Mouse (Mus musculus) layer of hippocampus, adult 2 months (tissue): ENCODE results near the gene Ada. TPM values are rescaled to one million over a fixed set of nuclear protein-coding genes. Genes with fewer than 3 reads are reported as not detected.
"Not testable (repeated sequence)": the region's sequence is repeated elsewhere in the genome, so short reads cannot be mapped to it uniquely, and the experiment has no call there.

Experiments used
- DNase-seq, 2 experiments: peaks; one replicate each; pipeline ENCODE4 v3.0.0; 2022; ENCODE audit warnings: low spot score in 2 of 2
- H3K27ac ChIP-seq: fragments of 200-600 bp; 2 replicates; pipeline ENCODE4 v1.8.1; 2022
- H3K4me3 ChIP-seq: fragments of 200-600 bp; 2 replicates; pipeline ENCODE4 v1.8.1; 2022; ENCODE audit warnings: mild to moderate bottlenecking
- CTCF ChIP-seq: fragments of 200-600 bp; conservative IDR thresholded peaks from 2 replicates; pipeline ENCODE4 v1.8.1; 2022; ENCODE audit warnings: antibody characterized with exemption, mild to moderate bottlenecking, moderate library complexity
- total RNA-seq, 2 experiments: library from RNA; stranded (reverse); gene quantifications; 2 replicates each; pipeline ENCODE4 v1.2.3; 2021

Ada gene
- total RNA-seq, 2 experiments from 2014 or later = 1.1 to 1.9 TPM

- Histone ChIP-seq H3K4me3 (no peak overlapping the region), H3K27ac (peak overlapping the region; percentile 80)
- no peak for TF ChIP-seq CTCF
- no peak for DNase-seq
Measured at GRCm38 (mm10) chr2:163702921-163703320, 47.1 kb downstream of the Ada start.

GRCm38 (mm10) chr2:163702431-163702830, 47.6 kb downstream of the Ada start:
- Histone ChIP-seq H3K4me3 (no peak overlapping the region), H3K27ac (peak overlapping the region; percentile 80)
- no peak for TF ChIP-seq CTCF
- DNase-seq = no peak

- Histone ChIP-seq H3K4me3 (no peak overlapping the region), H3K27ac (peak overlapping the region; percentile 72)
- no peak for TF ChIP-seq CTCF
- no peak for DNase-seq
Measured at GRCm38 (mm10) chr2:163699078-163699780, 50.8 kb downstream of the Ada start.

- Histone ChIP-seq H3K4me3 (no peak overlapping the region), H3K27ac (peak overlapping the region; percentile 72)
- no peak for TF ChIP-seq CTCF
- DNase-seq = no peak
Measured at GRCm38 (mm10) chr2:163697764-163698480, 52.1 kb downstream of the Ada start.

GRCm38 (mm10) chr2:163696763-163697162, 53.3 kb downstream of the Ada start:
- no peak overlapping the region for H3K4me3 ChIP-seq
- DNase-seq = no peak
- no peak for TF ChIP-seq CTCF
- H3K27ac ChIP-seq = peak overlapping the region; percentile 72

- no peak for TF ChIP-seq CTCF
- Histone ChIP-seq H3K27ac (peak overlapping the region; percentile 56), H3K4me3 (no peak overlapping the region; the same call in 1 of the 2 replicates)
- no peak for DNase-seq
Measured at GRCm38 (mm10) chr2:163693716-163694314, 56.2 kb downstream of the Ada start.

GRCm38 (mm10) chr2:163692873-163693612, 57.0 kb downstream of the Ada start:
- no peak for DNase-seq
- no peak for TF ChIP-seq CTCF
- Histone ChIP-seq H3K4me3 (no peak overlapping the region), H3K27ac (peak overlapping the region; percentile 56)

- 0 out of 2 replicates have a peak overlapping the region, but pooled peaks have one; percentile 28 for H3K27ac ChIP-seq
- no peak for TF ChIP-seq CTCF
- no peak overlapping the region for H3K4me3 ChIP-seq
- DNase-seq = no peak
Measured at GRCm38 (mm10) chr2:163691846-163692605, 58.0 kb downstream of the Ada start.

- no peak for TF ChIP-seq CTCF
- DNase-seq = no peak
- Histone ChIP-seq H3K4me3 (no peak overlapping the region), H3K27ac (peak overlapping the region; percentile 84)
Measured at GRCm38 (mm10) chr2:163690409-163691304, 59.4 kb downstream of the Ada start.

- no peak overlapping the region for H3K4me3 ChIP-seq
- peak overlapping the region; percentile 84 for H3K27ac ChIP-seq
- no peak for DNase-seq
- TF ChIP-seq CTCF = no peak
Measured at GRCm38 (mm10) chr2:163689771-163690170, 60.3 kb downstream of the Ada start.

GRCm38 (mm10) chr2:163688377-163688776, 61.7 kb downstream of the Ada start:
- peak overlapping the region; percentile 96; the same call in 1 of the 2 replicates for H3K27ac ChIP-seq
- H3K4me3 ChIP-seq, DNase-seq: not testable (repeated sequence)
